Mouse (Mus musculus): ENCODE results near the gene Vmp1. TPM values are rescaled to one million over a fixed set of nuclear protein-coding genes. Genes with fewer than 3 reads are reported as not detected.

Gene Vmp1
- total RNA-seq, 1 experiment: 107 TPM

DNA sequence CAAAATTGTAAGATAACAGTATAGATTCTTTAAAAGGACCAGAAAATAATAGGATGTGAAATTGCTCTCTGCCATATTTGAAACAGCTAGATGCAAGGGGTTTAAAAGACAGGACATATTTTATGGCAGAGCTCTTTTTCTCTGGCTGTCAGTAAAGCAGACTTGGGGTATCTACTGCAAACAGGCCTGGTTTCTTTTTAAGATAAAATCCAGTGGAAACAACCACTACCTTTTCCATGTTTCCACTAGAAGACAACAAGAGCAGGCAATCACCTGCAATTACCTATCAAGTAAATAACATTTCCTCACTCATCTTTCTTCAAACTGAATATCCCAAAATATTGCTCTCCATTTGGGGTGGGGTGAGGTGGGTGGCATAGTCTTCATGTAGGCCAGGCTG lies 19.7 kb downstream of the Vmp1 start:
- no peak for DNase-seq (ENCODE audit: low read depth, low spot score)
- Histone ChIP-seq H3K9ac (ENCODE audit: insufficient read depth, low read depth, low read length, poor library complexity, severe bottlenecking) (no peak overlapping the region), H3K9me3 (ENCODE audit: control insufficient read depth, insufficient read depth, low read depth, low read length) (no peaks in the 10 kb centered on the region), H3K36me3 (ENCODE audit: control insufficient read depth, insufficient read depth, low read length, poor library complexity, severe bottlenecking) (no peaks in the 10 kb centered on the region), H3K4me1 (ENCODE audit: control insufficient read depth in 2 of 2, insufficient read depth in 2 of 2, low read length in 2 of 2, poor library complexity in 1 of 2) (no peaks in the 10 kb centered on the region), H3K27ac (ENCODE audit: insufficient read depth, low read depth, low read length, poor library complexity, severe bottlenecking) (no peak overlapping the region), H3K4me3 (ENCODE audit: insufficient read depth in 1 of 2, low read depth in 1 of 2, low read length in 2 of 2, poor library complexity in 1 of 2, severe bottlenecking in 1 of 2) (no peak overlapping the region)
- in situ Hi-C loops (cut with MboI; ENCODE audit: low sequenced_read_pairs in 2 of 2, unreplicated experiment in 2 of 2): no loop called here
- TF ChIP-seq ZC3H11A (IDR thresholded peaks at IDR 0.05; ENCODE audit: borderline replicate concordance, low read depth, low read length) (no peak), HCFC1 (IDR thresholded peaks at IDR 0.05; ENCODE audit: borderline replicate concordance, insufficient read depth, low read length) (no peak), ZNF384 (IDR thresholded peaks at IDR 0.05; ENCODE audit: low read depth, low read length) (no peak), CHD2 (IDR thresholded peaks at IDR 0.05; ENCODE audit: low read depth, low read length) (no peak), MAFK (IDR thresholded peaks at IDR 0.05; ENCODE audit: insufficient read depth, low read depth, low read length) (no peak)

DNA sequence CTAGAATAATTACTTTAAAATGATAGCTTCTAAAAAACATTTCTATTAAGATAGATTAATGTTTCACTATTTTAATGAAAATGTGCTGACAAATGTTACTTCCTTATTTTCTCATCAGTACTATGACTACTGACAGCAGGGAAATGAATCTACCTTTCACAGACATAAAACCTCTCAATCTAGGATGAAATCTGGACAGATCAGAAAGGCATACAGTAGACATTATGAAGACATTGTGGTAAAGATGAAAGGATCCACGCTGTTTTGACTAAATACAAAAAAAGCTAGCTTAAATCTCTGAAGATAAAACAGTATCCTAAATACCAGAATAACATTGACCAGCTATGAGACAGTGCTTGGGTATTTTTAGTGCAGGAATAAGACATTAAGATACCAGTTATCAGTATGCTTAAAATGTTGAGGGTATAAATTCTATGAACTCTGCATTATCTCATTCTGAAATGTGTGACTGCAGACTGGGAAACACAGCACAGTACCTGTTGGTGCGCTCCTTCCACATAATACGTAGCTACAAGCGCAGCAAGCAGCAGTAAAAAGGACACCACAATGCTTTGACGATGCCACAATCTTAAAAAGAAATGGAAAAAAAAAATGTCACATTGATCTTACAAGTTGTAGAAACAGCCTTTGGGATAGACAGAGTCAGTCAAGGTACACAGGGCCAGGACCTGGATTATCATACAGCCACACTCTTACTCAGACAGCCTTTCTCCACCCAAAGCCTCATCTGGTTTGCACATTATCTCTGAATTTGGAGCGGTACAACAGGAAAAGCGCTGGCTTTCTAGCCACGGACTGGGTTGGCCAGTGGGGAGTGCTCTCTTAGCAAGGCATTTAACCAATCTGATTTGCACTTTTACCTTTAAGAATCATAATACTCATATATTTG lies 20.4 kb downstream of the Vmp1 start:
- Histone ChIP-seq H3K4me1 (ENCODE audit: control insufficient read depth in 2 of 2, insufficient read depth in 2 of 2, low read length in 2 of 2, poor library complexity in 1 of 2) (no peaks in the 10 kb centered on the region), H3K9ac (ENCODE audit: insufficient read depth, low read depth, low read length, poor library complexity, severe bottlenecking) (no peak overlapping the region), H3K36me3 (ENCODE audit: control insufficient read depth, insufficient read depth, low read length, poor library complexity, severe bottlenecking) (no peaks in the 10 kb centered on the region), H3K9me3 (ENCODE audit: control insufficient read depth, insufficient read depth, low read depth, low read length) (no peaks in the 10 kb centered on the region), H3K27ac (ENCODE audit: insufficient read depth, low read depth, low read length, poor library complexity, severe bottlenecking) (no peak overlapping the region), H3K4me3 (ENCODE audit: insufficient read depth in 1 of 2, low read depth in 1 of 2, low read length in 2 of 2, poor library complexity in 1 of 2, severe bottlenecking in 1 of 2) (no peak overlapping the region)
- TF ChIP-seq ZC3H11A (IDR thresholded peaks at IDR 0.05; ENCODE audit: borderline replicate concordance, low read depth, low read length) (no peak), CHD2 (IDR thresholded peaks at IDR 0.05; ENCODE audit: low read depth, low read length) (no peak), MAFK (IDR thresholded peaks at IDR 0.05; ENCODE audit: insufficient read depth, low read depth, low read length) (no peak), HCFC1 (IDR thresholded peaks at IDR 0.05; ENCODE audit: borderline replicate concordance, insufficient read depth, low read length) (no peak), ZNF384 (IDR thresholded peaks at IDR 0.05; ENCODE audit: low read depth, low read length) (no peak)
- in situ Hi-C loops (cut with MboI; ENCODE audit: low sequenced_read_pairs in 2 of 2, unreplicated experiment in 2 of 2): no loop called here
- DNase-seq (ENCODE audit: low read depth, low spot score): no peak

DNA sequence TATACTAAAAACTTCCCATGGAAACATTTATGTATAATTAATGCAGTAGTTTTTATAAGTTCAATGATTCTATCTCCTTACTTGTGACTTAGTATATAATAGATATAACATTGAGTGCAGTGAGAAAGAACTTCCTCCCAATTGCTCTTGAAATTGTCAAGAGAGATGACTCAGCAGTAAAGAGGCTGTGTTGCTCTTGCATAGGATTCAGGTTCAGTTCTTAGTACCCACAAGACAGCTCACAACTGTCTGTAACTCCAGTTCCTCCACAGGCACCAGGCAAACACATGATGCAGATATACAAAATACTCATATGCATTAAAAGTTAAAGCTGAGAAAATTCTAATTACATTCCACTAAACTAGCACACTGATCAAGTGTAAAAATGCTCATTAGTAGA lies 25.8 kb downstream of the Vmp1 start:
- Histone ChIP-seq H3K4me3 (ENCODE audit: insufficient read depth in 1 of 2, low read depth in 1 of 2, low read length in 2 of 2, poor library complexity in 1 of 2, severe bottlenecking in 1 of 2) (no peak overlapping the region), H3K9ac (ENCODE audit: insufficient read depth, low read depth, low read length, poor library complexity, severe bottlenecking) (no peak overlapping the region), H3K9me3 (ENCODE audit: control insufficient read depth, insufficient read depth, low read depth, low read length) (no peaks in the 10 kb centered on the region), H3K4me1 (ENCODE audit: control insufficient read depth in 2 of 2, insufficient read depth in 2 of 2, low read length in 2 of 2, poor library complexity in 1 of 2) (no peaks in the 10 kb centered on the region), H3K36me3 (ENCODE audit: control insufficient read depth, insufficient read depth, low read length, poor library complexity, severe bottlenecking) (no peaks in the 10 kb centered on the region), H3K27ac (ENCODE audit: insufficient read depth, low read depth, low read length, poor library complexity, severe bottlenecking) (no peak overlapping the region)
- in situ Hi-C loops (cut with MboI; ENCODE audit: low sequenced_read_pairs in 2 of 2, unreplicated experiment in 2 of 2): no loop called here
- no peak for DNase-seq (ENCODE audit: low read depth, low spot score)
- peak; percentile 78 for TF ChIP-seq MAFK (IDR thresholded peaks at IDR 0.05; ENCODE audit: insufficient read depth, low read depth, low read length)
- no peak for TF ChIP-seq CHD2 (IDR thresholded peaks at IDR 0.05; ENCODE audit: low read depth, low read length)

DNA sequence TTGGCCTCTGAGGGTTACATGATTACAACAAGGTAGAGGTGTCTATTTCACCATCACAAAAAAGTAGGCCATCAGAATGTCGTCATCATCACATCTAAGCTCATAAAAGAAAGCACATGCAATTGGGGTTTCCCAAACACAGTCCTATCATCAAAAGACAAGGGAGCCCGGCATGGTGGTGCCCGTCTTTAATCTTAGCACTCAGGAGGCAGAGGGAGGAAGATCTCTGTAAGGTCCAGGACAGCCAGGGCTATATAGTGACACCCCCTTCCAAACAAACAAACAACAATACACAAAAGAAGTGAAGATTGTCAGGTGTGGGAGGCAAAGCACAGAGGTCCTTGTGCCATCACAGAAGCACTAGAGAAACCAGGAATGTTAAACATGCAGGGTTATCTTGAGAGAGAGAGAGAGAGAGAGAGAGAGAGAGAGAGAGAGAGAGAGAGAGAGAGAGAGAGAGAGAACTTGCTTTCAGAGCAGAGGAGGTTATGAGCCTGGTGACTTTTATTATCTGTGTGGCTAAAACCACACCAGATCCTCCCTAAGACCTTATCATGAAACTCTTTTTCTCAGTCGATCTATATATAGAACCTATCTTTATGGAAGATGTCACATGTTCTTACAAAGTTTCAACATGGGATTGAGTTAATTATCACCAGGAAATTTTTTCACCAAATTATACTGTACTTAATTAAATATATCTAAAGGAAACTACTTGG lies 26.6 kb downstream of the Vmp1 start:
- DNase-seq (ENCODE audit: low read depth, low spot score): no peak
- in situ Hi-C loops (cut with MboI; ENCODE audit: low sequenced_read_pairs in 2 of 2, unreplicated experiment in 2 of 2): no loop called here
- TF ChIP-seq ZNF384 (IDR thresholded peaks at IDR 0.05; ENCODE audit: low read depth, low read length): no peak
- TF ChIP-seq MAFK (IDR thresholded peaks at IDR 0.05; ENCODE audit: insufficient read depth, low read depth, low read length): no peak
- TF ChIP-seq HCFC1 (IDR thresholded peaks at IDR 0.05; ENCODE audit: borderline replicate concordance, insufficient read depth, low read length): no peak
- TF ChIP-seq CHD2 (IDR thresholded peaks at IDR 0.05; ENCODE audit: low read depth, low read length): no peak
- TF ChIP-seq ZC3H11A (IDR thresholded peaks at IDR 0.05; ENCODE audit: borderline replicate concordance, low read depth, low read length): no peak
- H3K9me3 ChIP-seq (ENCODE audit: control insufficient read depth, insufficient read depth, low read depth, low read length): no peaks in the 10 kb centered on the region
- no peak overlapping the region for H3K9ac ChIP-seq (ENCODE audit: insufficient read depth, low read depth, low read length, poor library complexity, severe bottlenecking)
- no peaks in the 10 kb centered on the region for H3K4me1 ChIP-seq (ENCODE audit: control insufficient read depth in 2 of 2, insufficient read depth in 2 of 2, low read length in 2 of 2, poor library complexity in 1 of 2)
- peaks cover 2% of the 10 kb centered on the region; the same call in 1 of the 2 replicates for H3K36me3 ChIP-seq (ENCODE audit: control insufficient read depth, insufficient read depth, low read length, poor library complexity, severe bottlenecking)
- no peak overlapping the region for H3K27ac ChIP-seq (ENCODE audit: insufficient read depth, low read depth, low read length, poor library complexity, severe bottlenecking)
- no peak overlapping the region for H3K4me3 ChIP-seq (ENCODE audit: insufficient read depth in 1 of 2, low read depth in 1 of 2, low read length in 2 of 2, poor library complexity in 1 of 2, severe bottlenecking in 1 of 2)

Measured in ES-E14 (cell line).